Mouse (Mus musculus) left cerebral cortex, adult 18-20 months (tissue): Measurements from ENCODE around the gene Thap7. TPM values are rescaled to one million over a fixed set of nuclear protein-coding genes. Genes with fewer than 3 reads are reported as not detected.
A peak's percentile ranks its signal among the peaks of the same experiment; 100 is the strongest.

Experiments
- DNase-seq, 2 experiments: peaks; one replicate each; pipeline ENCODE4 v3.0.0; 2021 to 2022; ENCODE audit warnings: low spot score in 2 of 2, mixed read lengths in 1 of 2
- total RNA-seq, 2 experiments: library from RNA; stranded (reverse); gene quantifications; 2 replicates each; pipeline ENCODE4 v1.2.3; 2021

Thap7 gene
- total RNA-seq, 2 experiments from 2014 or later: 40.0 to 45.4 TPM

- peak; percentile 21 to 39 for DNase-seq
Measured at GRCm38 (mm10) chr16:17489469-17490111, 41.3 kb downstream of the Thap7 start, which contains the start of gene Aifm3. Gene Aifm3, plus strand, starts transcription at chr16:17489611.

- peak in 1 of 2 experiments; percentile 35 for DNase-seq
Measured at GRCm38 (mm10) chr16:17488478-17489468, 42.2 kb downstream of the Thap7 start.

DNA sequence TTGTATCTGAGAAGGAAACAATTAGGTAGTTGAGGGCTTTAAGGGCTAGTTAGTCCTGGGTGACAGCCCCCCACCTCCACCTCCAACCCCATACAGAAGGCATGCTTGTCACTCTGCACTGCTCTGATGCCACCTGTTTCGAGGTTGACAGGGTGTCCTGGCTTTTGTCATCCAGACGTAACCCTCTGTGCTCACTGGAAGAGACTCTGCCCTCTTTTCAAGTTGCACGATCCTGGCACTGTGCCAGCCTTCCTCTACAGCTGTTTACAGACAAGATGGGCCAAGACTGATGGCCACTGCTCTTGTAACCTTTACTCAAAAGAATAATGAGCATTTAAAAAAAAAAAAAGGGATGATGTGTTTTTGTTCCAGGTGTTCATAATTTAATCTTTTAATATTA lies 44.4 kb downstream of the Thap7 start:
- no peak for DNase-seq

DNA sequence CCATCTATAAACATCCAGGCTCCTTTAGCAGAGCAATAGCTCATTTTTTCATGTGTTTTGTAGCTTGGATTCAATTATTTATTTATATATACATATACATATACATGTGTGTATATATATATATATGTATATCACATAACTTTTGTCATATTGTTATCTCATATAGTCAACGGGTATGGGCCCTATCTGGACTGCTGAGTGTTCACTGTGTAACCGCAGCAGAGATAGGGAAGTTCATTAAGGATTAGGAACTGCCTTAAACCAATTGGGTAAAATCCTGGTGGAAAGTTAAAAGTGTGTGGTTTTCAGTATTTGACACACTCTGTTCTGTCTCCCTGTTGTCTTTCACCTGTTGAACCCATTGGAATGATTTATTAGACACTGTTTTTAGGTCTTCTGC lies 49.5 kb downstream of the Thap7 start:
- DNase-seq: no peak

DNA sequence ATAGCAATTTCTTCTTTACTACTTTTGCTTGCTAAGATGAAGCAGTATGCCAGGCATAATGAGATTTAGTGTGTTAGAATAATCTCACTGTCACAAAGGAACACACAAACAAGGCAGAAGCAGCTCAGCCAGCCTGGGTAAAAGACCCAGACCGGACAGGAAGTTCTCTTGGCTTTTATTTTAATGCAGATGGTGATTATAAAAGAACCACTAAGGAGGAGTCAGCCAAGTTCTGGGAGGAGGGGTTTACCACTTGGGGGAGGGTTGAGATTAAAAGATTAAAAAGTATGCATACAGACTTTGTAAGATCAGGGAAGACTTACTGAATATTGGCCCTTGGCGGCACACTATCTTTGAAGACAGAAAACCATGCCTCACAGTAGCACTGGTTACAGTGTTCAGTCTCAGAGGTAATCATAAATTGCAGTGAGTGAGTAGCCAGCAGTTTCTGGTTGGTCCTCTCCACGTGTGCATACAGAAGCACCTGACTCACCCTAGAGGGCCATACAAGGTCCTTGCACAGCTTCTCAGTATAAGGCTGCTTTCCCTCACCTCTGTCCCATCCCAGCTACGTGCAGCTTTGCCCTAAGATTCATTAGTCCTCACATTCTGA lies 52.5 kb downstream of the Thap7 start:
- no peak for DNase-seq

Other genes starting within 250 kb of the Thap7 start
- gene Serpind1, start 199.8 kb downstream of the Thap7 start, total RNA-seq: 1 to 10 TPM; 3.1 TPM
- gene Snap29, start 125.2 kb downstream of the Thap7 start, total RNA-seq: 10 to 100 TPM; 22.0 to 23.5 TPM
- gene Pi4ka, start 124.8 kb downstream of the Thap7 start, total RNA-seq: 100 to 1,000 TPM; 350 to 352 TPM
- gene Crkl, start 79.1 kb downstream of the Thap7 start, total RNA-seq: 10 to 100 TPM; 37.0 to 39.8 TPM
- gene Aifm3, start 41.5 kb downstream of the Thap7 start, total RNA-seq: 100 to 1,000 TPM; 129 to 153 TPM
- 100 to 1,000 TPM; 161 to 171 TPM for gene Lztr1, start 22.4 kb downstream of the Thap7 start, total RNA-seq
- gene Lrrc74b, start 30.1 kb upstream of the Thap7 start, total RNA-seq: 1 to 10 TPM in 1 of 2 experiments, under 1 TPM in 1; 0.33 to 1.1 TPM
- gene P2rx6, start 30.7 kb upstream of the Thap7 start, total RNA-seq: 1 to 10 TPM; 1.2 to 1.3 TPM
- 10 to 100 TPM; 75.5 to 82.0 TPM for gene Slc7a4, start 52.1 kb upstream of the Thap7 start, total RNA-seq
- gene Smpd4, start 88.2 kb upstream of the Thap7 start, total RNA-seq: 10 to 100 TPM; 68.2 to 72.7 TPM
- gene Ccdc74a, start 115.3 kb upstream of the Thap7 start, total RNA-seq: 10 to 100 TPM; 24.0 to 32.4 TPM
- gene Med15, start 201.8 kb upstream of the Thap7 start, total RNA-seq: 10 to 100 TPM; 68.3 to 71.6 TPM
- gene Klhl22, start 228.5 kb upstream of the Thap7 start, total RNA-seq: 100 to 1,000 TPM in 1 of 2 experiments, 10 to 100 TPM in 1; 96.9 to 103 TPM